Mouse (Mus musculus) lung, adult 2 months (tissue): ENCODE results near the gene Tdp1. TPM values are rescaled to one million over a fixed set of nuclear protein-coding genes. Genes with fewer than 3 reads are reported as not detected.

Experiments used
- DNase-seq: peaks from one replicate; pipeline ENCODE4 v3.0.0; 2022
- H3K4me1 ChIP-seq: fragments of 200-500 bp; 2 replicates; pipeline ENCODE4 v1.6.1; 2011; ENCODE audit warnings: low read length; ENCODE audit not compliant: control insufficient read depth, insufficient read depth
- H3K4me3 ChIP-seq: fragments of 200-500 bp; replicated peaks from 2 replicates; pipeline ENCODE3; 2011; ENCODE audit warnings: low read depth, mild to moderate bottlenecking, control low read depth, low read length; ENCODE audit errors: extremely low read depth
- CTCF ChIP-seq: fragments of 200-500 bp; IDR thresholded peaks from 2 replicates; pipeline ENCODE4 v1.5.1; 2011; ENCODE audit warnings: mild to moderate bottlenecking, low read length, control low read depth; ENCODE audit not compliant: insufficient read depth
- POLR2A ChIP-seq: fragments of 200-500 bp; IDR thresholded peaks from 2 replicates; pipeline ENCODE4 v1.6.1; 2011; ENCODE audit warnings: low read depth, mild to moderate bottlenecking, control low read depth, low read length, borderline replicate concordance; ENCODE audit errors: extremely low read depth
- WGBS: fragments of 180-500 bp; shearing (Covaris S2); methylation state at CpG from one replicate; pipeline ENCODE4 v1.1.7; 2018; 5-methylcytosine and 5-hydroxymethylcytosine counted together
- polyA plus RNA-seq: library from polyadenylated mRNA; depleted of rRNA; stranded (reverse); fragments of >200 nt; gene quantifications from 2 replicates; pipeline ENCODE4 v1.2.3, GENCODE M21; 2012; rRNA removed

Gene Tdp1
- polyA plus RNA-seq = 10.2 and 12.9 TPM in 2 replicates

DNA sequence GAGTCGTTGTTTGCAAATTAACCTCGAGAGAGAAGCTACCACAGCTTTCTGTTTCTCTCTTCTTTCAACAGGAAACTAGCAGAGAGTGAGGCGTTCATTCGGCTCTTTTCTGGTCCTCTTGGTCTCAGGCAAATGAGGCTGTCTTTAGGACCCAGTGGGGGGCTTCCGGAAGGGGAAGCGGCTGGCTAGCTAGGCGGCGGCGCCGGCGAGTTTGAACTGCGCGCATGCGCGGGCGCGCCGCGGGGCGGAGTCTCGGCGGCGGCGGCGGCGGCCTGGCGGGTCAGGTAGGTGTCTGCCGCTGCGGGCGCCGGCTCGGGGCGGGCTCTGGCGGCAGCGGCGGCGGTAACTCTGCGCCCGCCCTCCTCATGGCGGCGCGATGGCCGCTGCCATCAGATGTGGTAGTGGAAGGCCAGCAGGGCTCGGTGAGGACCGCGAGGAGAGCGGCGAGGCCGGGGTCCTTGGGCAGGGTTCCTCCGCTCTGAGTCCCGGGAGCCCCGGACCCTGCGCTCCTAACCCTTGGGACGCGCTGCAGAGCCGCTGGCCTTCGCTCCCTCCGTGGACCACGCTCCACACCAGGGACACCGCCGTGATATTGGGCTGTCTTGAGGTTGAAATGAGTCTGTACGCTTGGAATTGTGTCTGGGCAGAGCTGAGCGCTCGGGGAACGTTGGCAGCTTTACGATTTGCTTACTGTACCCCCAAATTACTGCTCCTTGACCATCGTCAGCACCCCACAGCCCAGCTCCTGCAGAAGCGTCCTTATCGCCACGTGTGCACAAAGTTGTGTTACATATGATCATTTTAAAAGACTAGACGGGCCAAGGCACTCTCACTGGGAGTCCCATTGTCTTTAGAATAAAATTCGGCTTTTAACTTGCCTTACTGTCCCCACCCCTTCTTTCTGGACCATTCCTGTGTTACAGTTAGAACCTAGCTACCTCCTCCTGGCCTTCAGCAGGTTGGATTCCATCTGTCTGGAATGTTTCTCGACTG, at the start of gene Tdp1, which contains the start of gene Efcab11:
Tdp1 (plus strand) TSS at position 249 of the 993 bp plus-strand sequence.
Efcab11 (minus strand) TSS at position 171 of the 993 bp plus-strand sequence.
- peak; percentile 88 for DNase-seq
- WGBS = under 1% methylated on average over 71 of the region's 73 CpGs
- TF ChIP-seq CTCF (no peak), POLR2A (0 out of 2 replicates have a peak, but pooled peaks have one; percentile 35)
- peak within 1 kb of the TSS; percentile 77 for H3K4me3 ChIP-seq
- 0 out of 2 replicates have a peak, but pooled peaks cover 5% of the 10 kb centered on the region for H3K4me1 ChIP-seq

DNA sequence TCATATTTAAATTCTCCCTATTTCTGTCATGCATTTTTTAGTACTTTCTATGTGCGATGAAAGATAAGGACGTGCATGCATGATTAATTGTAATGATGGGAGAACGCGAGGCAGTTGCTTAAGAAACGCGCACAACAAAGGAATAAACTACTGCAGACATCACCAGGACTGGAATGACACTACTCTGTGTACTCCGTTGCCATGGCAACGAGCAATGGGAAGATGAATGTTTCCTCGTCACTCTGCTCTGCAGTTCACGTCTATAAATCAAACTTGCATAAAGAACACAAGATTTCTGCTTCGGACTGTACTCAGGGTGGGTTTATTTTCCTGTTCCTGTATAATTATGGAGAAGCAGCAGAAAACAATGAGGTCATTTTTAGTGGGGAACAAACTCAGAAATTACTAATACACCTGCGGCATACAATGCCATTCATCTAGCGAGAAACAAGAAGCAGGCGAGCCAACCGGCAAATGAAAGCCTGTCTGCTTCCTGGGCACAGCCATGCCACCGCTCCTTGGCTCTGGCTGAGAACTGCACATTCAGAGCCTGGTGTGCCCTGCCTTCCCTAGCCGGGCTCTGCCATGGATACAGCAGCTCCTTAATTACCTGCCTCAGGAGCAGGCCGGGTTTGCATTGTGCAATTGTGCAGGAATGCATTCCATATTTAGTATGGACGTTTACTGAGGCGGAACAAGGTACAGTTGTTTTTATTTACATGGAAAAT, 47.7 kb upstream of the Tdp1 start:
- Histone ChIP-seq H3K4me3 (no peak overlapping the region), H3K4me1 (no peaks in the 10 kb centered on the region)
- 62% methylated on average over 20 of the region's 20 CpGs for WGBS
- TF ChIP-seq POLR2A = no peak
- no peak for TF ChIP-seq CTCF
- no peak for DNase-seq

DNA sequence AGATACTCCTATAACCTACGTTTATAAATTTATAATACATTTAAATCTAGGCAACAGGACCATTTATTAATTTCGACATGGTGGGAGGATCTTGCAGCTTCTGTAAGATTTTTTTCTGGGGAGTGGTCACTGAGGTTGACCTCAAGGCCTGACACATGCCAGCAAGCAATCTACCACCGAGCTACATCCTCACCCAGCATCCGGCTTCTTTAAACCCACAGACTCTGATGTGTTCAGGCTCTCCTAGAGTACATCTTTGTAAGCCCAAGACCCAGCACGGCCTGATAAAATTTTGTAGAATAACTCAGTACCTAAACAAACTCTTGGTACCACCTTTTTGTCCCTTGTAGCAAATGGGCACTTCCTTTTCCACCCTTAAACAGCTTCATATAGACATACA, 46.8 kb upstream of the Tdp1 start:
- no peak for DNase-seq
- TF ChIP-seq POLR2A (no peak), CTCF (no peak)
- Histone ChIP-seq H3K4me3 (no peak overlapping the region), H3K4me1 (no peaks in the 10 kb centered on the region)
- 88% methylated on average over 5 of the region's 5 CpGs for WGBS

DNA sequence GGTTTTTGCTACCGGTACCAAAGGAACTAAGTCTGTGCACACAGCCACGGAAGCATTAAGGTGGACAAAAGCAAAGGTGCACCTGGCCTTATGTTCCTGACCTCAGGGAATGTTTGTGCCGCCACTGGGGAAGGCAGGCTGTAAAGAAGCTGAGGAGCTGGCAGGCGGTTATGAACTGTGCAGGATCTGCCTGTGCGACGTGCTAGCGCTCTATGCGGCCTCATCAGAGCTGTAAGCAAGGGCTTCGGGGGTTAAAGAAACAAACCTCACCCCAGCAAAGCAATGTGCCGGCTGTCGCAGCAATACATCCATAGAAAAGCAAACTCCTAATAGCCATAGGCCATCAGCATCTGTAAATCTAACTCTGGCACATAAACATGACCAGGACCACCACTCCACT, 46.2 kb upstream of the Tdp1 start:
- no peak for DNase-seq
- Histone ChIP-seq H3K4me3 (no peak overlapping the region), H3K4me1 (no peaks in the 10 kb centered on the region)
- 88% methylated on average over 11 of the region's 11 CpGs for WGBS
- TF ChIP-seq CTCF (no peak), POLR2A (no peak)

DNA sequence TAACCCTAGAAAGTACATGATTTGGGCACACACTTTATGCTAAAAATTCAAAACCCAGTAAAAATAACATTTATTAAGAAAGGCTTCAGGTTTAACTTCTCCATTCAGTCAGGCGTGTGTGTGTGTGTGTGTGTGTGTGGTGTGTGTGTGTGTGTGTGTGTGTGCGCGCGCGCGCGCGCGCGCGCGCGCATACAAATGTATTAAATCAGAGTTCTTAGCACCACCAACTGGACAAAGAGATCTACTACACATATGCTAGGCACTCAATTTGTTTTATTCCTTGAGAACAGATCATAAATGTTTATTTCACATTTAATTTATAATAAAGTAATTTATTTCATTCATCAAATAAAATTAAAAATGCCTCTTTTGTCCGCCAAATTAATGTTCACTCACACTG, 45.6 kb upstream of the Tdp1 start:
- 83% methylated on average over 14 of the region's 14 CpGs for WGBS
- Histone ChIP-seq H3K4me3 (no peak overlapping the region), H3K4me1 (no peaks in the 10 kb centered on the region)
- TF ChIP-seq CTCF = no peak
- no peak for TF ChIP-seq POLR2A
- no peak for DNase-seq

DNA sequence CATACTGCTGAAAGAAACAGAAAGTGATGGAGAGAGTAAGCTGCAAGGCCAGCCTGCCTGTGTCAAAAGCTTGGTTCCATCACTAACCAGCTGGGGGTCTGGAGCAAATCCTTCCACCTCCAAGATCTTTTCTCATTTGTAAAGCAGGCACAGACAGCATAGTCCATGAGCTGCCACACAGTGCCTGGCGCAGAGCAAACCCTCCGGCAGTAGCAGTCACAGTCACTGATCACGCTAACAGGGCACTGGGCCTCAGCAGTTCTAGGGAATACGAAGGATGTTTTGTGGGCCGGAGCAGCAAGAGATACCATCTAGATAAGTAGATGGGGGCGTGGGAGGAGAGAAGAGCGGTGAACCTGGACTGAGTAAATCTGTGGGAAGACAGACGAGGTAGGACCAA, 39.4 kb upstream of the Tdp1 start:
- DNase-seq = no peak
- TF ChIP-seq POLR2A = no peak
- no peak for TF ChIP-seq CTCF
- no peaks in the 10 kb centered on the region for H3K4me1 ChIP-seq
- WGBS = 87% methylated on average over 8 of the region's 8 CpGs
- no peak overlapping the region for H3K4me3 ChIP-seq

DNA sequence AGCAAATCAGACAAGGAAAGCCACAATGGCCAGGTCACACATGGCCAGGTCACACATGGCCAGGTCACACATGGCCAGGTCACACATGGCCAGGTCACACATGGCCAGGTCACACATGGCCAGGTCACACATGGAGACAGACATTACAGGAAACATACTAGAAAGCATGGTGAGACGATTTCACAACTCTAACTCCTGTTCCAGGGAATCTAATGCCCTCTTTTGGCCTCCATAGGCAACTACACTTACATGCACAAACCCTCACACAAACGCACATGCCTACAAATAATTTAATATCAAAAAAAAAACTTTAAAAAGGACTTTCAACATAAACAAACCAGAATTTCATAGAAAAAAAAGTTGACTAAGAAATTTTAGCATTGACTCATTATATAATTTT, 34.3 kb upstream of the Tdp1 start:
- Histone ChIP-seq H3K4me1 (no peaks in the 10 kb centered on the region), H3K4me3 (no peak overlapping the region)
- 83% methylated on average over 2 of the region's 2 CpGs for WGBS
- TF ChIP-seq POLR2A (no peak), CTCF (no peak)
- no peak for DNase-seq

DNA sequence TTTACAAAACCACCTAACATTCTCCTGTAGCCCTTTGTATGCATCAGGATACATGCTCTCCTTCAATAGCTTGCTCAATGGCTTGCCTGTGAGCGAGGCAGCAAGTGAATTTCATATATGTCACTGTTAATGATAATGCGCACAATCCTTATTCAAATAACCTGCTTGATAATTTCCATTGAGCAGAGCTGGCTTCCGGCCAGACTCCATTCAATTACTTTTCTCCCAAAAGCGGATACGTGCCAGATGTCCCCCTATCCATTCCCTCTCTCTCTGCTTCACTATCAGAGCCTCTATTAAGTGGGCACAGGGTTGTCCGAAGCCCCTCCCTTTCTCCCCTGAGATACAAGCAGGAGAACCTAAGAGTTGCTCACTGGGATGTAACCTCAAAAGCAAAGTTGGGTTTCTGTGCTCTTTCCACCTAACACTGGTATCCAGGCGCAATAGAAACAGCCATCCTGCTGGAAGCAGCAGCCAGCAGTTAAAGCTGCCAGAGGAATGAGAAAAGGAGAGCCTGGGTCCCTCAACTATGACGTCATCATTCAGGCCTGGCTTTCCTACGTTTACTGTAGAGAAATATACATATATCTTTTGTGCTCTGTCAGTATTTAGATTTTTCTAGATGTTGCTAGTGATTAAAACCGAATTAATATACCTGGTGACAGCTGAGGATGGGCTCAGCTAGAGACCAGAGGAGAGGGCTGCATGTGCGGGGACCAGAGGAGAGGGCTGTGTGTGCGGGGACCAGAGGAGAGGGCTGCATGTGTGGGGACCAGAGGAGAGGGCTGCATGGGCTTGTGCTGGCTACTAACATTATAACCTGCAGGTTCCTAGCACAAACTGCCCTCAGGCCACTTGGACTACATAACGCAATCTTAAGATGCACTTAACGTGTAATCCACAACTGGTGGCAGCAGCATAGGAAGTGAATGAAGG, 30.7 kb upstream of the Tdp1 start:
- WGBS = 83% methylated on average over 14 of the region's 14 CpGs
- Histone ChIP-seq H3K4me3 (no peak overlapping the region), H3K4me1 (no peaks in the 10 kb centered on the region)
- no peak for DNase-seq
- TF ChIP-seq CTCF (no peak), POLR2A (no peak)

DNA sequence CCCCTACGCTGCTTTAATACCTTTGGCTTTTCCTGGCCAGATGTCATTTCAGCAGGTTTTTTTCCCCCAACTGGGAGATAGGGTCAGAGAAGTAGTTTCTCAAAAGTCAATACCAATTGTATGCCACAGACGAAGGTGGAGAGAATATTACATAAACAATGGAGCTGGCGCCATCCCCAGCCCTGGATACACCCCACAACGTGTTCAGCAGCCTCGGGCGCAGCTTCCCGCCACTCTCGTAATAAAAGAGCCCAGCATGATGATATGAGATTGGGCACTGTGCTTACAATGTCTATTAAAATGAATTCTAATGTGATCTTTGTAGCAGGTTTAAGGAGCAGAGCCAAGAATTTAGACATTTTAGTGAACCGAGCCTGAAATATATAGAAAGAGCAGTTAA, 28.3 kb upstream of the Tdp1 start:
- Histone ChIP-seq H3K4me3 (no peak overlapping the region), H3K4me1 (no peaks in the 10 kb centered on the region)
- no peak for DNase-seq
- TF ChIP-seq CTCF (no peak), POLR2A (no peak)
- WGBS = 61% methylated on average over 9 of the region's 9 CpGs
